ENCODE assay signal across 10 mouse cellular contexts in the genomic region with DNA sequence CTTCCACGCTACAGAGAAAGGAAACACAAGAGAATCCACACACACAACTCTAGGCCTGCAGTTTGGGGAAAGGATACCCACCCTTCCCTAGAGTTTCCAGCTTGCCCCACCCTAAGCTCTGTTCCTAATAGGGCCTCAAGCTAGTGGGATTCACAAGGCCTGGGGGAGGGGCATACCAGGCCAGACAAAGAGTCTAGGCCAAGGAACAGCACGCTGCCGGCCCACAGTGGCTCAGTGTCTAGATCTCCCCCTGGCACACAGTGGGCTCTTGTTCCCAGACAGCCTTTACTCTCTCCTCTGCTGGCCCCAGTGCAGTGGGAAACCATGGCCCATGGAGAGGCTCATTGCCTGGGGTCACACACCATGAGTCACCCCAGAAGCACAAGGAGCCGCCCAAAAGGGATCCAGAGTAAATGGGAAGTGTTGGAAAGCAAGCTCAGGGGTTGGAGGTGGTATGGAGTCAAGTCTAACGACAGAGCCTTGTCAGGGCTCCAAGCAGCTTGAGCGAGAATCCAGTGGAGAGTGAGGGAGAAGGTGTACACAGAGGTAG. TPM values are rescaled to one million over a fixed set of nuclear protein-coding genes. Genes with fewer than 3 reads are reported as not detected.
DNase-seq lines count a peak whose midpoint lies in the region; ATAC-seq lines count a peak whose summit lies in the region.
"Had no signal": no experiment of that assay in that cellular context is flagged by ENCODE, and none has a peak within 500 bp of the region (broad histone marks: within the 10 kb centered on the region; RNA-seq: fewer than 3 reads in every experiment).

No protein-coding gene starts in this region.

- no peaks in the 10 kb centered on the region for H3K9me3 ChIP-seq in heart, embryonic 12.5 days (replicated peaks)
- H3K9me3 ChIP-seq in embryonic facial prominence, embryonic 10.5 days = no peaks in the 10 kb centered on the region
- H3K9me3 ChIP-seq in limb, embryonic 11.5 days (ENCODE audit: control insufficient read depth, low read length) = no peaks in the 10 kb centered on the region
- H3K9me3 ChIP-seq: heart, embryonic 15.5 days had no signal

- H3K36me3 ChIP-seq in heart, embryonic 12.5 days = peaks cover 34% of the 10 kb centered on the region
- peaks cover 31% of the 10 kb centered on the region for H3K36me3 ChIP-seq in embryonic facial prominence, embryonic 10.5 days (replicated peaks)
- H3K36me3 ChIP-seq in limb, embryonic 11.5 days (ENCODE audit: control insufficient read depth, insufficient read depth, low read length) = peaks cover 5% of the 10 kb centered on the region; the same call in 1 of the 2 replicates

- H3K4me2 ChIP-seq in heart, embryonic 12.5 days = peak overlapping the region; percentile 20
- no peak overlapping the region for H3K4me2 ChIP-seq in limb, embryonic 11.5 days (ENCODE audit: low read depth, severe bottlenecking)
- H3K4me2 ChIP-seq: heart, embryonic 15.5 days had no signal

- 0 out of 2 replicates have a peak overlapping the region, but pooled peaks have one; percentile 16 for H3K9ac ChIP-seq in heart, embryonic 12.5 days
- H3K9ac ChIP-seq in limb, embryonic 11.5 days (ENCODE audit: low read length) = 0 out of 2 replicates have a peak overlapping the region, but pooled peaks have one; percentile 1
- H3K9ac ChIP-seq: heart, embryonic 15.5 days had no signal

- no peaks in the 10 kb centered on the region for H3K27me3 ChIP-seq in heart, embryonic 12.5 days (replicated peaks)
- H3K27me3 ChIP-seq in embryonic facial prominence, embryonic 10.5 days (replicated peaks; ENCODE audit: low read depth, poor library complexity, severe bottlenecking) = peaks cover 13% of the 10 kb centered on the region; the same call in 1 of the 2 replicates
- no peaks in the 10 kb centered on the region for H3K27me3 ChIP-seq in limb, embryonic 11.5 days (ENCODE audit: control insufficient read depth, insufficient read depth, low read length)
- H3K27me3 ChIP-seq: heart, embryonic 15.5 days had no signal

- H3K27ac ChIP-seq in heart, embryonic 12.5 days (ENCODE audit: poor library complexity, severe bottlenecking) = no peak overlapping the region
- peak overlapping the region; percentile 75 for H3K27ac ChIP-seq in embryonic facial prominence, embryonic 10.5 days (replicated peaks)
- H3K27ac ChIP-seq in limb, embryonic 11.5 days (replicated peaks; ENCODE audit: low read depth, low read length) = no peak overlapping the region; the same call in 1 of the 2 replicates
- H3K27ac ChIP-seq: heart, embryonic 15.5 days had no signal

- no peak for DNase-seq in heart, postnatal 14 days
- peak; percentile 54 for DNase-seq in ES-CJ7 (ENCODE audit: low read depth, low spot score)
- DNase-seq in embryonic facial prominence, embryonic 10.5 days (ENCODE audit: low spot score) = no peak
- no peak for DNase-seq in limb, embryonic 11.5 days (ENCODE audit: low spot score)
- no peak for DNase-seq in left cerebral cortex, adult 8-10 months (ENCODE audit: low spot score in 2 of 2)
- DNase-seq in adrenal gland, postnatal 4 days (ENCODE audit: low spot score in 2 of 2) = no peak
- DNase-seq: cerebellum, adult 2 months had no signal

- intact Hi-C loops in heart, postnatal 14 days (cut with DNase I) = no loop called here

- peaks cover 48% of the 10 kb centered on the region for H3K4me1 ChIP-seq in heart, embryonic 12.5 days (replicated peaks)
- H3K4me1 ChIP-seq in embryonic facial prominence, embryonic 10.5 days = peaks cover 56% of the 10 kb centered on the region
- peaks cover 17% of the 10 kb centered on the region for H3K4me1 ChIP-seq in limb, embryonic 11.5 days (ENCODE audit: control insufficient read depth, insufficient read depth, low read length)

- 57% methylated on average over 6 of the region's 6 CpGs for WGBS in heart, embryonic 12.5 days
- 41% methylated on average over 6 of the region's 6 CpGs for WGBS in embryonic facial prominence, embryonic 10.5 days
- 63% methylated on average over 6 of the region's 6 CpGs for WGBS in limb, embryonic 11.5 days

- H3K4me3 ChIP-seq in heart, embryonic 12.5 days = no peak overlapping the region
- 0 out of 2 replicates have a peak overlapping the region, but pooled peaks have one; percentile 5 for H3K4me3 ChIP-seq in embryonic facial prominence, embryonic 10.5 days
- H3K4me3 ChIP-seq in limb, embryonic 11.5 days (ENCODE audit: low read depth, low read length) = no peak overlapping the region
- H3K4me3 ChIP-seq: heart, embryonic 15.5 days had no signal

- no peak for ATAC-seq in heart, embryonic 12.5 days (ENCODE audit: insufficient number of reproducible peaks, low FRiP score)
- no peak for ATAC-seq in limb, embryonic 11.5 days (ENCODE audit: insufficient number of reproducible peaks, low FRiP score, low TSS enrichment, low read depth)
- no peak for ATAC-seq in monocyte, adult 5-6 weeks (replicated peaks; ENCODE audit: insufficient number of reproducible peaks, low FRiP score, low TSS enrichment, poor library complexity, severe bottlenecking)

RNA-seq across cellular contexts. Expression of a gene that starts 3.5 kb away (rescaled TPM):
- 42.5 and 47.7 TPM in 2 replicates for polyA plus RNA-seq in heart, embryonic 12.5 days (2016; fragmentation: Nextera tagmentation; extraction: Ambion mirVana)
- total RNA-seq in heart, postnatal 14 days (2021) = 10 to 100 TPM; 22.3 to 23.3 TPM
- 32.2 and 33.1 TPM in 2 replicates for polyA plus RNA-seq in embryonic facial prominence, embryonic 10.5 days (2016; fragmentation: Nextera tagmentation; extraction: Ambion mirVana)
- 23.0 and 23.1 TPM in 2 replicates for polyA plus RNA-seq in limb, embryonic 11.5 days (2014; fragmentation: Nextera tagmentation; extraction: Ambion mirVana)
- 0.48 to 2.3 TPM (median 1.9 TPM) in 3 replicates for total RNA-seq in monocyte, adult 5-6 weeks (2017)
- total RNA-seq in left cerebral cortex, adult 8-10 months (2022) = 10 to 100 TPM in 2 of 4 experiments, 1 to 10 TPM in 2; 8.4 to 14.2 (median 10.1) TPM
- 10 to 100 TPM; 43.7 to 47.5 TPM for total RNA-seq in adrenal gland, postnatal 4 days (2021)

RNA-seq across cellular contexts. Expression of a gene that starts 7.7 kb away (rescaled TPM):
- polyA plus RNA-seq in heart, embryonic 12.5 days (2016; fragmentation: Nextera tagmentation; extraction: Ambion mirVana) = 17.8 and 19.1 TPM in 2 replicates
- 1 to 10 TPM; 6.5 to 8.5 TPM for total RNA-seq in heart, postnatal 14 days (2021)
- 31.3 and 33.2 TPM in 2 replicates for polyA plus RNA-seq in embryonic facial prominence, embryonic 10.5 days (2016; fragmentation: Nextera tagmentation; extraction: Ambion mirVana)
- polyA plus RNA-seq in limb, embryonic 11.5 days (2014; fragmentation: Nextera tagmentation; extraction: Ambion mirVana) = 37.8 and 39.9 TPM in 2 replicates
- 6.3 to 14.3 TPM (median 9.1 TPM) in 3 replicates for total RNA-seq in monocyte, adult 5-6 weeks (2017)
- 10 to 100 TPM; 19.3 to 22.4 (median 20.9) TPM for total RNA-seq in left cerebral cortex, adult 8-10 months (2022)
- total RNA-seq in adrenal gland, postnatal 4 days (2021) = 10 to 100 TPM; 38.5 to 40.6 TPM

RNA-seq across cellular contexts. Expression of a gene that starts 13.4 kb away (rescaled TPM):
- polyA plus RNA-seq in heart, embryonic 12.5 days (2016; fragmentation: Nextera tagmentation; extraction: Ambion mirVana) = 44.4 and 45.6 TPM in 2 replicates
- 10 to 100 TPM; 11.4 to 11.5 TPM for total RNA-seq in heart, postnatal 14 days (2021)
- 102 and 106 TPM in 2 replicates for polyA plus RNA-seq in embryonic facial prominence, embryonic 10.5 days (2016; fragmentation: Nextera tagmentation; extraction: Ambion mirVana)
- 106 and 108 TPM in 2 replicates for polyA plus RNA-seq in limb, embryonic 11.5 days (2014; fragmentation: Nextera tagmentation; extraction: Ambion mirVana)
- 17.2 to 21.3 TPM (median 19.0 TPM) in 3 replicates for total RNA-seq in monocyte, adult 5-6 weeks (2017)
- total RNA-seq in left cerebral cortex, adult 8-10 months (2022) = 10 to 100 TPM; 20.8 to 22.5 (median 22.0) TPM
- 10 to 100 TPM; 19.5 to 20.2 TPM for total RNA-seq in adrenal gland, postnatal 4 days (2021)

RNA-seq across cellular contexts. Expression of a gene that starts 18.5 kb away (rescaled TPM):
- polyA plus RNA-seq in heart, embryonic 12.5 days (2016; fragmentation: Nextera tagmentation; extraction: Ambion mirVana) = 0.18 TPM in 1 of 2 replicates, not detected in the other
- under 1 TPM in 1 of 2 experiments, not detected in 1; 0.61 TPM for total RNA-seq in heart, postnatal 14 days (2021)
- polyA plus RNA-seq in embryonic facial prominence, embryonic 10.5 days (2016; fragmentation: Nextera tagmentation; extraction: Ambion mirVana) = 0.05 TPM in 1 of 2 replicates, not detected in the other
- not detected in 2 replicates for polyA plus RNA-seq in limb, embryonic 11.5 days (2014; fragmentation: Nextera tagmentation; extraction: Ambion mirVana)
- total RNA-seq in monocyte, adult 5-6 weeks (2017) = 0.11 to 4.6 TPM (median 3.1 TPM) in 3 replicates
- not detected for total RNA-seq in left cerebral cortex, adult 8-10 months (2022)
- total RNA-seq in adrenal gland, postnatal 4 days (2021) = under 1 TPM; 0.17 to 0.40 TPM
- polyA plus RNA-seq: cerebellum, adult 2 months had no signal

RNA-seq across cellular contexts. Expression of a gene that starts 48.9 kb away (rescaled TPM):
- 38.6 and 42.8 TPM in 2 replicates for polyA plus RNA-seq in heart, embryonic 12.5 days (2016; fragmentation: Nextera tagmentation; extraction: Ambion mirVana)
- 10 to 100 TPM; 24.9 to 29.3 TPM for total RNA-seq in heart, postnatal 14 days (2021)
- polyA plus RNA-seq in embryonic facial prominence, embryonic 10.5 days (2016; fragmentation: Nextera tagmentation; extraction: Ambion mirVana) = 45.9 and 47.8 TPM in 2 replicates
- 30.6 and 42.0 TPM in 2 replicates for polyA plus RNA-seq in limb, embryonic 11.5 days (2014; fragmentation: Nextera tagmentation; extraction: Ambion mirVana)
- total RNA-seq in monocyte, adult 5-6 weeks (2017) = 15.3 to 23.5 TPM (median 19.7 TPM) in 3 replicates
- total RNA-seq in left cerebral cortex, adult 8-10 months (2022) = 10 to 100 TPM; 55.3 to 63.7 (median 60.5) TPM
- 10 to 100 TPM; 73.7 to 77.3 TPM for total RNA-seq in adrenal gland, postnatal 4 days (2021)
